Mouse (Mus musculus): Measurements from ENCODE around the gene Olfr103.
A peak's percentile ranks its signal among the peaks of the same experiment; 100 is the strongest.

Olfr103 gene

GRCm38 (mm10) chr17:37339598-37339997 lies at the start of gene Olfr103:
TSS of gene Olfr103 (minus strand) at chr17:37339698.
- no peak for DNase-seq (ENCODE audit: low read depth, low spot score)

- DNase-seq (ENCODE audit: low read depth, low spot score), result no peak
Observed at GRCm38 (mm10) chr17:37378733-37379132, 39.2 kb upstream of the Olfr103 start, which contains the start of gene Olfr105-ps. TSS of gene Olfr105-ps (plus strand) at chr17:37379033.

GRCm38 (mm10) chr17:37359282-37359681 lies 19.8 kb upstream of the Olfr103 start, which contains the start of gene Olfr104-ps:
TSS of gene Olfr104-ps (plus strand) at chr17:37359582.
- no peak for DNase-seq (ENCODE audit: low read depth, low spot score)

- no peak for DNase-seq (ENCODE audit: low read depth, low spot score)
Observed at GRCm38 (mm10) chr17:37316954-37317353, 22.5 kb downstream of the Olfr103 start, which contains the start of gene Olfr102. TSS of gene Olfr102 (minus strand) at chr17:37317054.

- DNase-seq (ENCODE audit: low read depth, low spot score), result no peak
Observed at GRCm38 (mm10) chr17:37310146-37310699, 29.3 kb downstream of the Olfr103 start.

GRCm38 (mm10) chr17:37308483-37308882 lies 31.0 kb downstream of the Olfr103 start:
- peak; percentile 32 for DNase-seq (ENCODE audit: low read depth, low spot score)

GRCm38 (mm10) chr17:37304213-37304612 lies 35.3 kb downstream of the Olfr103 start, which contains the start of gene Olfr101:
TSS of gene Olfr101 (minus strand) at chr17:37304313.
- no peak for DNase-seq (ENCODE audit: low read depth, low spot score)

Measured in brain, adult 2 months (tissue).